Mouse (Mus musculus) midbrain, embryonic 13.5 days (tissue): ENCODE results near the gene Rxrg. TPM values are rescaled to one million over a fixed set of nuclear protein-coding genes. Genes with fewer than 3 reads are reported as not detected.

Experiments used
- ATAC-seq: fragments of 200-750 bp; cut with Nextera tagmentation; 2 replicates; pipeline ENCODE4 v1.8.0; 2017; ENCODE audit warnings: mild to moderate bottlenecking, moderate TSS enrichment, moderate library complexity
- H3K27ac ChIP-seq: fragments of 300-500 bp; sonication (generic); 2 replicates; pipeline ENCODE4 v1.5.1; 2015; ENCODE audit warnings: inconsistent platforms, mild to moderate bottlenecking, moderate library complexity
- H3K27me3 ChIP-seq: fragments of 300-500 bp; sonication (generic); 2 replicates; pipeline ENCODE4 v1.6.1; 2015; ENCODE audit warnings: mild to moderate bottlenecking, inconsistent platforms
- H3K36me3 ChIP-seq: fragments of 300-500 bp; sonication (generic); 2 replicates; pipeline ENCODE4 v1.6.1; 2015; ENCODE audit warnings: mild to moderate bottlenecking, inconsistent platforms
- H3K4me1 ChIP-seq: fragments of 300-500 bp; sonication (generic); replicated peaks from 2 replicates; pipeline ENCODE4 v1.6.1; 2015; ENCODE audit warnings: inconsistent platforms
- H3K4me2 ChIP-seq: fragments of 300-500 bp; sonication (generic); replicated peaks from 2 replicates; pipeline ENCODE4 v1.6.1; 2015; ENCODE audit warnings: moderate library complexity, mild to moderate bottlenecking, inconsistent platforms
- H3K4me3 ChIP-seq: fragments of 300-500 bp; sonication (generic); replicated peaks from 2 replicates; pipeline ENCODE4 v1.5.1; 2015; ENCODE audit warnings: mild to moderate bottlenecking, inconsistent platforms
- H3K9ac ChIP-seq: fragments of 300-500 bp; sonication (generic); replicated peaks from 2 replicates; pipeline ENCODE4 v1.6.1; 2015; ENCODE audit warnings: mild to moderate bottlenecking, inconsistent platforms
- H3K9me3 ChIP-seq: fragments of 300-500 bp; sonication (generic); 2 replicates; pipeline ENCODE4 v1.6.1; 2016; ENCODE audit warnings: mild to moderate bottlenecking, inconsistent platforms
- WGBS: fragments of 180-500 bp; shearing (Covaris S2); methylation state at CpG from one replicate; pipeline ENCODE4 v1.1.7; 2015; 5-methylcytosine and 5-hydroxymethylcytosine counted together
- polyA plus RNA-seq: library from polyadenylated mRNA; unstranded; fragments of >200 nt; fragmentation: Nextera tagmentation; extraction: Ambion mirVana; gene quantifications from 2 replicates; pipeline ENCODE4 v1.2.1, GENCODE M21; 2015

Rxrg gene
- 4.1 and 4.8 TPM in 2 replicates for polyA plus RNA-seq

DNA sequence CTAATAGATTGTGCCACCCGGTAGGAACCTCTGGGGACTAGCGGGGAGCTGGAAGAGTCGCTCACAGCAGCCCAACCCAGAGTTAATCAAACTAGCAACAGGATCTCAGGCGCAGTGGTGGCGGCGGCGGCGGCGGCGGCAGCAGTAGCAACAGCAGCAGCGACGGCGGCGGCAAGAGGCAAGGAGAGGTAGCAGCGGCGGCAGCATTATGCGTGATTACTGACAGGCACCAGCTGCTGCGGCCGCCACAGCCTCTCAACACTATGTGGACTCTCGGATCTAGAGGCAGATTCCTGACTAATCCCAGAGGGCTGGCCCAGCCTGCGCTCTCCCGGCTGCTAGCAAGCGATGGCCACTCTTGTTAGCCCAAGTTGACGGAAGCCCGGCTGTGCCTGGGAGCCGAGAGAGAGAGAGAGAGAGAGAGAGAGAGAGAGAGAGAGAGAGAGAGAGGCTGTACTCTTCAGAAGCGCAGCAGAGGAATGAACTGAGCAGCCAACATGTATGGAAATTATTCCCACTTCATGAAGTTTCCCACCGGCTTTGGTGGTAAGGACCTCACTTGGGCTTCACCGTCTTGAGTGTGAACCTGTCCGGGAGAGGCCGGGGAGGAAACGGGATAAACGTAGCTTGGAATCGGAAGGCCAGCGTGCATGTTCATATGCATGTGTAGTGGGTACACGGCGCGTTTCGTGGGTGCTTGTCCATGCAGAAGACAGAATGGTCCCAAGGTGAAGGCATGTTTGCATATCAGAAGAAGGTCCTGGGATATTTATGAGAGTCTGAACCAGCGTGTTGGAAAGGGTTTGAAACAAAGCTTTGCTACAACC is at the start of gene Rxrg:
Rxrg (plus strand) TSS at position 130 of the 827 bp plus-strand sequence.
- peak within 1 kb of the TSS; percentile 32; the same call in 1 of the 2 replicates for H3K27ac ChIP-seq
- peak; percentile 90 for ATAC-seq
- peak within 1 kb of the TSS; percentile 47 for H3K4me3 ChIP-seq
- H3K4me2 ChIP-seq: peak within 1 kb of the TSS; percentile 79
- H3K9ac ChIP-seq: peak within 1 kb of the TSS; percentile 59
- WGBS: under 1% methylated on average over 40 of the region's 40 CpGs
- no peaks in the 10 kb centered on the region for H3K9me3 ChIP-seq
- H3K36me3 ChIP-seq: no peaks in the 10 kb centered on the region
- H3K27me3 ChIP-seq: peaks cover 55% of the 10 kb centered on the region
- H3K4me1 ChIP-seq: peaks cover 23% of the 10 kb centered on the region

DNA sequence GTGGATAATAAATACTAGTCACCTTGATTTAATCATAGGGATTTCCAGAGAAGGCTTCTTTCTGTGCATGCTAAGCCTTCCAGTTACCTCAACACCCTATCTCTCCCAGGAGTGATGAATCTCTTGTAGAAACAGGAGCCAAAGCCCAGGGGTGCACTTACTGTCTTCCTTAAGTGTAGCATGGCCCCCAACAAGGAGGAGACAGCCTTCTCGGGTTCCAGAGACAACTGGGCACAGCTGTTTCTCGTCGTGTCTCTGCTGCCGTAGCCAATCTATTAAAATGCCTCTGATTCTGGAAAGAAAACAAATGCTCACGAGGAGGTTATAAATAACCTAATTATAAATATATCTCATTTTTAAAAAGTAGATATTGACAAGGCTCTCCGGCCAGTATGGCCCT is 48.9 kb upstream of the Rxrg start:
- WGBS: 79% methylated on average over 6 of the region's 6 CpGs
- Histone ChIP-seq H3K36me3 (no peaks in the 10 kb centered on the region), H3K9ac (no peak overlapping the region), H3K27me3 (no peaks in the 10 kb centered on the region), H3K4me2 (no peak overlapping the region), H3K27ac (no peak overlapping the region), H3K4me1 (no peaks in the 10 kb centered on the region), H3K9me3 (no peaks in the 10 kb centered on the region), H3K4me3 (no peak overlapping the region)
- no peak for ATAC-seq

DNA sequence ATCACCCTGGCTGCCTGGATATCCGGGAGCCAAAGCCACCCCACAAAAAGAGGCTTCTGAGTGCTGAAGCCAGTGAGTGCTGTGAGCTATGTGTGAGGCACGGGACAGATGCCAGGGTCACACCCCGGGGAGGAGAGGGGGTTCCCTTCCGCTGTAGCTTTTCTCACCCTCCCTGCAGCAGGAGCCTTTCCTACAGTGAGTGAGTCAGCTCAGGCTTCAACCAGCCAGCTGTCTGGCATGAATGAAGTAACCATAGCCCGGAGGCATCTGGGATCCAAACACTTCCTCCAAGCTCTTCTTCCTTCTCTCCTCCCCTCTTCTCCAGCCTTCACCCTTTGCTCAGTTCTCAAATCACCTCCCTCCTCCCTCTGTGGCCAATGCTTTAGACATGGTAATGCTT is 46.6 kb upstream of the Rxrg start:
- WGBS: 55% methylated on average over 5 of the region's 5 CpGs

DNA sequence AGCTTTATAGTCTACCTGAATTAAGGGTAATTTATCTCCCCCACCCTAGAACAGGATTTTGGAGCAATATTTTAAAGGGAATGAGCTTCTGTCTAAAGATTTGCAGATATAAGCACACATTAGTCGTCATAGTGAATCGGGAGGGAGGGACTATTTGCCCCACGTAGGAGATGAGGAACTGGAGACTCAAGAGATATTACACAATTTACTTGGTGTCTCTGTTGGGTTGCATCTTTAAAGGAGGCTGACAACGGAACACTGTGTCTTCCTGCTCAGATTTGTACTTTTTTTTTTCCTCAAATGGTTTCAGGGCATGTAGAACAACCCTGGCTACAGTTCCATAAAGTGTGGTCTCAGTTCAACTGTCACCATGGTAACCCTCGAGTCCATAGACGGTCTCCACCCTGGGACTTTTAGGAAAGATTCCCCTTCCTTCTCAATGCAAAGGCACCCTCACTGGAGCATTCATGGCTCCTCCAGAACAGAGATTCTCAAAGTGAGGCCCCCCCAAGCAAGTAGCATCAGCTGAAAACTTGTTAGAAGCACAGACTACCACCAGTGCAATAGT is 44.1 kb upstream of the Rxrg start:
- Histone ChIP-seq H3K4me3 (no peak overlapping the region), H3K9me3 (no peaks in the 10 kb centered on the region), H3K4me1 (no peaks in the 10 kb centered on the region), H3K36me3 (no peaks in the 10 kb centered on the region), H3K9ac (no peak overlapping the region), H3K27me3 (no peaks in the 10 kb centered on the region), H3K4me2 (no peak overlapping the region), H3K27ac (no peak overlapping the region)
- 67% methylated on average over 6 of the region's 6 CpGs for WGBS
- no peak for ATAC-seq

More for the DNA sequence above, 46.6 kb upstream of the Rxrg start:
- Histone ChIP-seq H3K27ac (no peak overlapping the region), H3K4me2 (no peak overlapping the region), H3K4me3 (no peak overlapping the region), H3K9ac (no peak overlapping the region), H3K9me3 (no peaks in the 10 kb centered on the region), H3K27me3 (no peaks in the 10 kb centered on the region), H3K36me3 (no peaks in the 10 kb centered on the region), H3K4me1 (no peaks in the 10 kb centered on the region)
- no peak for ATAC-seq

DNA sequence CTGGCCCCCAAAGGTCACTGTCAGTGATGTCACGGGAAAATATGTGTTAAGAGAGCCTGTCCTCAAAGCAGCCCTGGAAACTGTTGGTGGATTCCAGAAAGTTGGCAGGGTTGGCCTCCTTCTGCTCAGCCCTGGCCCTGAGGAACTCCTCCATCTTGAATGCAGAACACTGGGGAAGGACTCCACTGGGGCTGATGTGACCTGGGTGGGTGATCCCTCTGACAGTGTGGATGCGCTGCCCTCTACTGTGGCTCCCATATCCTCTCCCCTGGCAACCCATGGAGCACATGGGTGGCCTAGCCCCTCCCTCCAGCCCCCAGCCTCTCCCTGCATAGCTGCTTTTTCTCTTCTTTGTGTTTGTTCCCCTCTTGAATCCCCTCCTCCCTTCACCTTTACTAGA is 31.6 kb upstream of the Rxrg start:
- H3K36me3 ChIP-seq: no peaks in the 10 kb centered on the region
- WGBS: 80% methylated on average over 2 of the region's 2 CpGs
- no peaks in the 10 kb centered on the region for H3K9me3 ChIP-seq
- no peak overlapping the region for H3K4me2 ChIP-seq
- no peak overlapping the region for H3K4me3 ChIP-seq
- H3K4me1 ChIP-seq: 0 out of 2 replicates have a peak, but pooled peaks cover 8% of the 10 kb centered on the region
- no peak overlapping the region for H3K27ac ChIP-seq
- ATAC-seq: peak; percentile 24; the same call in 1 of the 2 replicates
- H3K9ac ChIP-seq: no peak overlapping the region
- H3K27me3 ChIP-seq: no peaks in the 10 kb centered on the region

DNA sequence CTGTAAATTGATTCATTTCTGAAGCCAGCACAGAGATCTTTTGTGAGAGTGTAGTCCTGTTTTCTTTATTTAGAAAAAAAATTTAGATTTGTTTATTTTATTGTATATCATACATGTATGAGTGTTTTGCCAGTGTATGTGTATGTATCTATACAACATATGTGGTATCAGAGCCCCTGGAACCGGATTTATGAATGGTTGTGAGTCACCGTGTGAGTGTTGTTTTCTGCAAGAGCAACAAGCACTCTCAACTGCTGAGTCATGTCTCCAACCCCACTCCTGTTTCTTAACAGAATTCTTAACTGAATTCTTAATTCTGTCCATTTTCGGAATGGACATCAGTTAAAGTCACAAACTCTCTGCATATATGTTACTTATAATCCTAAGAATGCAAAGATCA is 19.1 kb upstream of the Rxrg start:
- 89% methylated on average over 3 of the region's 3 CpGs for WGBS
- Histone ChIP-seq H3K4me3 (no peak overlapping the region), H3K4me2 (no peak overlapping the region), H3K36me3 (no peaks in the 10 kb centered on the region), H3K9me3 (no peaks in the 10 kb centered on the region), H3K27me3 (peaks cover 12% of the 10 kb centered on the region; the same call in 1 of the 2 replicates), H3K4me1 (peaks cover 8% of the 10 kb centered on the region), H3K27ac (no peak overlapping the region), H3K9ac (no peak overlapping the region)
- no peak for ATAC-seq

DNA sequence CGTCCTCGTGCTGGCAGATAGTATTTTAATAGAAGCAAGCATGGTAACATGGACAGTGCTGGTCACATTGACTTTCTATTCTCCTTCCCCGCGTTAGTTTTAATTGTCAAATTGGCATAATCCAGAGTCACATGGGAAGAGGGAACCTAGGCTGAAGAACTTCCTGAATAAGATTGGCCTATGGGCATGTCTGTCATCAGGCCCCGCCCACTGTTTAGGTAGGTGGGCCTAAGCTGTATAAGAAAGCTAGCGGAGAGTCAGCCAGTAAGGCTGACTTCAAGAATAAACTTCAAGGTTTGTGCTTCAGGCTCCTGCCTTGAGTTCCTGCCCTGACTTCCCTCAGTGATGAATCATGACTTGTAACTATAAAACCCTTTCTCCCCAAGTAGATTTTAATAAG is 15.0 kb upstream of the Rxrg start:
- Histone ChIP-seq H3K27ac (no peak overlapping the region), H3K4me2 (peak overlapping the region; percentile 43; the same call in 1 of the 2 replicates), H3K27me3 (peaks cover 47% of the 10 kb centered on the region), H3K9me3 (no peaks in the 10 kb centered on the region), H3K4me3 (no peak overlapping the region), H3K4me1 (peaks cover 15% of the 10 kb centered on the region), H3K9ac (no peak overlapping the region), H3K36me3 (no peaks in the 10 kb centered on the region)
- ATAC-seq: peak; percentile 53; the same call in 1 of the 2 replicates
- WGBS: 58% methylated on average over 6 of the region's 6 CpGs

DNA sequence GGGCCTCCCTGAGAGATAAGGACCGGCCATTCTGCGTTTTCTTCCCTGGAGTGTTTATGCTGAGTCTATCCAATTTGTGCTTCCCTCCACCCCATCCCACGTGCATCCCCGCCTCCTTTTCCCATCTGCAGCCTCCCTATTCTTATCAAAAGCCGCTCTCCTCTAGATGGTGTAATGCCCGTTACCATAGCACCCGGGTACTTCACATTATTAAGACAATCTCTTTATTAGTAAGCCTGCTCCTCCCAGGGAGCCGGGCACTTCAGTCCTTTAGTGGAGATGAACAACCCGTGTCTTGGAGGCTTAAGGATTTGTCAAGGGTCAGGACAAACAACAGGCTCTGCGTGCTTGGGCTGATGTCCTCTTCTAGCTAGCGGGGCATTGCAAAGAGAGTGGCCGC is 14.3 kb upstream of the Rxrg start:
- Histone ChIP-seq H3K9me3 (no peaks in the 10 kb centered on the region), H3K27ac (0 out of 2 replicates have a peak overlapping the region, but pooled peaks have one; percentile 3), H3K36me3 (no peaks in the 10 kb centered on the region), H3K4me3 (0 out of 2 replicates have a peak overlapping the region, but pooled peaks have one; percentile 7), H3K4me1 (peaks cover 15% of the 10 kb centered on the region), H3K9ac (no peak overlapping the region), H3K4me2 (peak overlapping the region; percentile 43), H3K27me3 (peaks cover 51% of the 10 kb centered on the region)
- ATAC-seq: peak; percentile 90
- WGBS: 2% methylated on average over 12 of the region's 12 CpGs

DNA sequence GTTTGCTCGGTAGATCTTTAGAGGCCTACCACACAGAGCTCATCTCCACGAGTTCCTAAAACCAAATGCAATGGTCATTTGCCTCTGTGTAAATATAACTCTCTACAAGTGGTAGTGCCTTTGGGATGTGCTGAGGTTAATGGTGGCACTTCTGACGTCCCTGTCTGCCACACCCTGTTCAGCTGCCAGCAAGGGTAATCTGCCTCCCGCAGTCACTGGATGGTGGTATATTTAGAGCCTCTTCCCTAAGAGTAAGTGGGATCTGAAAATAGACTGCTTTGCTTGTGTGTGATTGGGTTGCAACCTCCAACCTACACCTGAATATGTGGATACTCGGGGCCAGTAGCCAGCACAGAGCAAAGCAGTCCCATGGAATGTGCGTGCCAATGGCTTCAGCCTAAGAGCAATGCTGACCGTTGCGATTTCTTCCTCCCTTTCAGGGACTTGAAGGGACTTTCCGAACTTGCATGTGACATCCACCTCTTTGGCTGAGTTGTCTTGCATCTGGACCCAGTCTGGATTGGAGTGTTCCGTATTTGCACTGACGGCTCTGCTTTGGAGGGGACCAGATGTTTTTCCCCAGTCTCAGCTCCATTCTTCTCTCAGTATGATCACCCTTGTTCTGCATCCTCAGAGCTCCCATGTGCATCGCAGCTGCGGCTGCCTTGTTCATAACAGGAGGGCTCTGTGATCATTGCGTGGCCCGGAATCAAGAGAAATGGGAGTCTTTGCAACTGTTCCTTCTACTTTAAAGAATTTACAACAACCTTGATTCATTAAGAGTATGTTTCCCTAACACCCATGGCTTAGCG is 9.2 kb upstream of the Rxrg start:
- peaks cover 9% of the 10 kb centered on the region for H3K4me1 ChIP-seq
- H3K4me2 ChIP-seq: no peak overlapping the region
- WGBS: 91% methylated on average over 16 of the region's 16 CpGs
- H3K9me3 ChIP-seq: no peaks in the 10 kb centered on the region
- H3K36me3 ChIP-seq: no peaks in the 10 kb centered on the region
- no peak for ATAC-seq
- peaks cover 43% of the 10 kb centered on the region for H3K27me3 ChIP-seq
- H3K9ac ChIP-seq: no peak overlapping the region
- no peak overlapping the region for H3K4me3 ChIP-seq
- H3K27ac ChIP-seq: no peak overlapping the region

DNA sequence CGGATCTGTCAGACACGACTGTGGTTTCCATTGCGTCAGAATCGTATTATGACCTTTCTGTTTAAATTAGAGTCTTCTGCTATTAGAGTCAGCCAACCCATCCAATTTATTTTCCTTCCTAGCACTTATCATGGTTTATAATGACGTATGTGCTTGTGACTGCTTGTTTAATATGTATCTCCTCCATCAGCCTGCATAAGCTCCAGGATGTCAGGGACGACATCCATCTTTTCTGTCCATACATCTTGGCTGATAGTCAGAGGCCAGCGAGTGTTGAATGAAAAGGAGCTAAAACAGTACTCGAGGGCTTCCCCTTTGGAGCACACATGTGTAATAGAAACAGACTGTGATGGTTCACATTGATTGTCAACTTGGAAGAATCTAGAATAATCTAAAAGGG is 6.0 kb upstream of the Rxrg start:
- Histone ChIP-seq H3K9ac (no peak overlapping the region), H3K27ac (no peak overlapping the region), H3K27me3 (peaks cover 28% of the 10 kb centered on the region), H3K36me3 (no peaks in the 10 kb centered on the region), H3K4me1 (no peaks in the 10 kb centered on the region), H3K9me3 (no peaks in the 10 kb centered on the region), H3K4me3 (no peak overlapping the region), H3K4me2 (no peak overlapping the region)
- 84% methylated on average over 8 of the region's 8 CpGs for WGBS
- ATAC-seq: no peak

DNA sequence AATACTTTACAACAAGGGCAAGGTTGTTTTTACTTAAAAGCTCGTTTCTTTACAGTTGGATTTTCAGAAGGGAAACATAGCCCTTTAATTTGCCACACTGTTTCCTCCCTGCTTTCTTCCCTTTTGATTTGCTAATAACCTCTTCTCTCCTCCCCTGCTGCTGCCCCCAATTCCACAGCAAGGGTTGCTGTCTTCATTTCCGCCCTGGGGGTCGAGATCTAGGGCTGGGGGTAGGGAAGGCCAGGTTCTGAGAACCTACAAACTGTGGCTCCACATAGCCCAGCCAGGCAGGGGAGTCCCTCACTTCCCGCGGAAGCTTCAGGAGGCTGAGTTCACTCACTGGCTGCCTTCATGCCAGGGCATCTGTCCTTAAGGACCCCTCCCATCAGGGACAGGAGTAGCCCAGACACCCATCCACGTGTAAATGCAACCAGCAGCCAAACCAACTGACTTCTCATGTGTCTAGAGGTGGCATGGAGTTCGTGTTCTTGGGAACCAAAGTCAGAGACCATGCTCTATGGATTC is 1.1 kb downstream of the Rxrg start:
- no peak overlapping the region for H3K27ac ChIP-seq
- H3K4me2 ChIP-seq: peak overlapping the region; percentile 79
- H3K9me3 ChIP-seq: no peaks in the 10 kb centered on the region
- peaks cover 23% of the 10 kb centered on the region for H3K4me1 ChIP-seq
- peak overlapping the region; percentile 47; the same call in 1 of the 2 replicates for H3K4me3 ChIP-seq
- H3K36me3 ChIP-seq: no peaks in the 10 kb centered on the region
- no peak overlapping the region for H3K9ac ChIP-seq
- ATAC-seq: no peak
- H3K27me3 ChIP-seq: peaks cover 55% of the 10 kb centered on the region
- 11% methylated on average over 7 of the region's 7 CpGs for WGBS
